Comparison of ENCODE assay signal across 8 mouse cellular contexts in genomic region chr2:162948221-162948620, GRCm38 (mm10). TPM values are rescaled to one million over a fixed set of nuclear protein-coding genes. Genes with fewer than 3 reads are reported as not detected.
DNase-seq lines count a peak whose midpoint lies in the region; ATAC-seq lines count a peak whose summit lies in the region.
"Had no signal": no experiment of that assay in that cellular context is flagged by ENCODE, and none has a peak within 500 bp of the region (broad histone marks: within the 10 kb centered on the region; RNA-seq: fewer than 3 reads in every experiment).

No protein-coding gene starts in this region.

- 65% methylated on average over 14 of the region's 14 CpGs for WGBS in lung, embryonic 16.5 days
- WGBS in forebrain, embryonic 14.5 days: 63% methylated on average over 14 of the region's 14 CpGs
- WGBS in limb, embryonic 15.5 days: 60% methylated on average over 14 of the region's 14 CpGs
- WGBS in stomach, embryonic 16.5 days: 60% methylated on average over 14 of the region's 14 CpGs

- intact Hi-C loops in left cerebral cortex, postnatal 14 days (cut with DNase I): loop anchor here (10.0 kb wide), 1 partner anchor 467 kb away; no protein-coding TSS in a partner anchor

- H3K4me3 ChIP-seq in lung, embryonic 16.5 days (ENCODE audit: low read length): peak overlapping the region; percentile 15; the same call in 1 of the 2 replicates
- H3K4me3 ChIP-seq in forebrain, embryonic 14.5 days (ENCODE audit: low read depth, low read length): no peak overlapping the region
- peak overlapping the region; percentile 16 for H3K4me3 ChIP-seq in limb, embryonic 15.5 days
- peak overlapping the region; percentile 28 for H3K4me3 ChIP-seq in stomach, embryonic 16.5 days (replicated peaks; ENCODE audit: low read length)

- peaks cover 3% of the 10 kb centered on the region; the same call in 1 of the 2 replicates for H3K4me1 ChIP-seq in lung, embryonic 16.5 days (replicated peaks; ENCODE audit: control insufficient read depth, insufficient read depth, low read length)
- H3K4me1 ChIP-seq in forebrain, embryonic 14.5 days (ENCODE audit: control insufficient read depth, insufficient read depth, low read length): peaks cover 2% of the 10 kb centered on the region; the same call in 1 of the 2 replicates
- peaks cover 8% of the 10 kb centered on the region for H3K4me1 ChIP-seq in limb, embryonic 15.5 days
- H3K4me1 ChIP-seq in stomach, embryonic 16.5 days (ENCODE audit: control insufficient read depth, insufficient read depth, low read length): peaks cover 5% of the 10 kb centered on the region; the same call in 1 of the 2 replicates

- H3K9me3 ChIP-seq in lung, embryonic 16.5 days (ENCODE audit: control insufficient read depth, low read length): no peaks in the 10 kb centered on the region
- no peaks in the 10 kb centered on the region for H3K9me3 ChIP-seq in forebrain, embryonic 14.5 days (replicated peaks; ENCODE audit: control insufficient read depth, low read length)
- no peaks in the 10 kb centered on the region for H3K9me3 ChIP-seq in limb, embryonic 15.5 days
- no peaks in the 10 kb centered on the region for H3K9me3 ChIP-seq in stomach, embryonic 16.5 days (replicated peaks; ENCODE audit: control insufficient read depth, low read length)

- H3K27me3 ChIP-seq in lung, embryonic 16.5 days (ENCODE audit: control insufficient read depth, insufficient read depth, low read depth, low read length): peaks cover 8% of the 10 kb centered on the region
- no peaks in the 10 kb centered on the region; the same call in 1 of the 2 replicates for H3K27me3 ChIP-seq in forebrain, embryonic 14.5 days (replicated peaks; ENCODE audit: control insufficient read depth, insufficient read depth, low read length)
- H3K27me3 ChIP-seq in limb, embryonic 15.5 days: 0 out of 2 replicates have a peak, but pooled peaks cover 5% of the 10 kb centered on the region
- H3K27me3 ChIP-seq in stomach, embryonic 16.5 days (ENCODE audit: control insufficient read depth, insufficient read depth, low read length): peaks cover 9% of the 10 kb centered on the region; the same call in 1 of the 2 replicates

- H3K9ac ChIP-seq in lung, embryonic 16.5 days (ENCODE audit: low read length): no peak overlapping the region
- no peak overlapping the region for H3K9ac ChIP-seq in forebrain, embryonic 14.5 days (ENCODE audit: low read length)
- no peak overlapping the region for H3K9ac ChIP-seq in limb, embryonic 15.5 days
- peak overlapping the region; percentile 41; the same call in 1 of the 2 replicates for H3K9ac ChIP-seq in stomach, embryonic 16.5 days (ENCODE audit: low read length)

- DNase-seq in lung, postnatal 10 days: no peak
- DNase-seq in forebrain, embryonic 14.5 days (ENCODE audit: low spot score): no peak
- DNase-seq in left cerebral cortex, postnatal 14 days (ENCODE audit: low spot score in 2 of 2): no peak
- DNase-seq: adrenal gland, postnatal 10 days had no signal

- H3K36me3 ChIP-seq in lung, embryonic 16.5 days (ENCODE audit: control insufficient read depth, insufficient read depth, low read length): no peaks in the 10 kb centered on the region
- no peaks in the 10 kb centered on the region for H3K36me3 ChIP-seq in forebrain, embryonic 14.5 days (ENCODE audit: control insufficient read depth, insufficient read depth, low read length)
- H3K36me3 ChIP-seq in limb, embryonic 15.5 days: no peaks in the 10 kb centered on the region
- no peaks in the 10 kb centered on the region for H3K36me3 ChIP-seq in stomach, embryonic 16.5 days (ENCODE audit: control insufficient read depth, insufficient read depth, low read length)

- H3K4me2 ChIP-seq in lung, embryonic 16.5 days (ENCODE audit: low read depth, low read length): peak overlapping the region; percentile 40
- peak overlapping the region; percentile 32 for H3K4me2 ChIP-seq in forebrain, embryonic 14.5 days (ENCODE audit: low read length)
- H3K4me2 ChIP-seq in limb, embryonic 15.5 days: peak overlapping the region; percentile 41
- H3K4me2 ChIP-seq in stomach, embryonic 16.5 days (ENCODE audit: low read depth, low read length): peak overlapping the region; percentile 48

- no peak overlapping the region for H3K27ac ChIP-seq in lung, embryonic 16.5 days (ENCODE audit: low read length)
- no peak overlapping the region for H3K27ac ChIP-seq in forebrain, embryonic 14.5 days (ENCODE audit: low read depth, low read length)
- no peak overlapping the region for H3K27ac ChIP-seq in limb, embryonic 15.5 days
- H3K27ac ChIP-seq in stomach, embryonic 16.5 days (ENCODE audit: low read length): no peak overlapping the region

- peak; percentile 40; the same call in 1 of the 2 replicates for ATAC-seq in lung, embryonic 16.5 days (ENCODE audit: low read depth)
- ATAC-seq in forebrain, embryonic 14.5 days: no peak
- no peak for ATAC-seq in limb, embryonic 15.5 days (ENCODE audit: insufficient number of reproducible peaks, low FRiP score, low TSS enrichment, low read depth)
- peak; percentile 38; the same call in 1 of the 2 replicates for ATAC-seq in stomach, embryonic 16.5 days (ENCODE audit: insufficient read depth, low FRiP score)
- no peak for ATAC-seq in megakaryocyte progenitor cell, adult 5-6 weeks (replicated peaks; ENCODE audit: poor library complexity)

RNA-seq across cellular contexts. Expression of gene L3mbtl1, which starts 4.9 kb away (rescaled TPM):
- 0.09 and 0.24 TPM in 2 replicates for polyA plus RNA-seq in lung, embryonic 16.5 days (2015; fragmentation: Nextera tagmentation; extraction: Ambion mirVana)
- polyA plus RNA-seq in forebrain, embryonic 14.5 days (2014; fragmentation: Nextera tagmentation; extraction: Ambion mirVana): 0.11 and 0.70 TPM in 2 replicates
- 0.12 and 0.22 TPM in 2 replicates for polyA plus RNA-seq in limb, embryonic 15.5 days (2015; fragmentation: Nextera tagmentation; extraction: Ambion mirVana)
- 0.19 and 0.34 TPM in 2 replicates for polyA plus RNA-seq in stomach, embryonic 16.5 days (2015; fragmentation: Nextera tagmentation; extraction: Ambion mirVana)
- total RNA-seq in megakaryocyte progenitor cell, adult 5-6 weeks (2015): not detected in 2 replicates
- total RNA-seq in megakaryocyte progenitor cell, adult 5-6 weeks (2017): not detected in 2 replicates
- 10 to 100 TPM; 24.1 to 24.9 TPM for total RNA-seq in left cerebral cortex, postnatal 14 days (2021)

RNA-seq across cellular contexts. Expression of gene Srsf6, which starts 16.9 kb away (rescaled TPM):
- polyA plus RNA-seq in lung, embryonic 16.5 days (2015; fragmentation: Nextera tagmentation; extraction: Ambion mirVana): 166 and 183 TPM in 2 replicates
- 149 and 173 TPM in 2 replicates for polyA plus RNA-seq in forebrain, embryonic 14.5 days (2014; fragmentation: Nextera tagmentation; extraction: Ambion mirVana)
- 179 and 186 TPM in 2 replicates for polyA plus RNA-seq in limb, embryonic 15.5 days (2015; fragmentation: Nextera tagmentation; extraction: Ambion mirVana)
- 138 and 150 TPM in 2 replicates for polyA plus RNA-seq in stomach, embryonic 16.5 days (2015; fragmentation: Nextera tagmentation; extraction: Ambion mirVana)
- 239 and 254 TPM in 2 replicates for total RNA-seq in megakaryocyte progenitor cell, adult 5-6 weeks (2015)
- total RNA-seq in megakaryocyte progenitor cell, adult 5-6 weeks (2017): 221 and 260 TPM in 2 replicates
- 100 to 1,000 TPM; 112 to 115 TPM for total RNA-seq in left cerebral cortex, postnatal 14 days (2021)

RNA-seq across cellular contexts. Expression of gene Sgk2, which starts 38.9 kb away (rescaled TPM):
- polyA plus RNA-seq in lung, embryonic 16.5 days (2015; fragmentation: Nextera tagmentation; extraction: Ambion mirVana): not detected in 2 replicates
- not detected in 2 replicates for polyA plus RNA-seq in forebrain, embryonic 14.5 days (2014; fragmentation: Nextera tagmentation; extraction: Ambion mirVana)
- polyA plus RNA-seq in limb, embryonic 15.5 days (2015; fragmentation: Nextera tagmentation; extraction: Ambion mirVana): 0.05 TPM in 1 of 2 replicates, not detected in the other
- polyA plus RNA-seq in stomach, embryonic 16.5 days (2015; fragmentation: Nextera tagmentation; extraction: Ambion mirVana): 1.0 and 1.4 TPM in 2 replicates
- total RNA-seq in megakaryocyte progenitor cell, adult 5-6 weeks (2015): not detected in 2 replicates
- not detected in 2 replicates for total RNA-seq in megakaryocyte progenitor cell, adult 5-6 weeks (2017)
- 1 to 10 TPM in 1 of 2 experiments, under 1 TPM in 1; 0.55 to 1.1 TPM for total RNA-seq in left cerebral cortex, postnatal 14 days (2021)

Comparison
In these comparisons a context has a peak if more than half of its experiments do, and no peak if none do; other contexts are left out.
1. ATAC-seq: peak in lung, embryonic 16.5 days (single experiment) and stomach, embryonic 16.5 days (single experiment); none in forebrain, embryonic 14.5 days (single experiment), limb, embryonic 15.5 days (single experiment) and megakaryocyte progenitor cell, adult 5-6 weeks (single experiment).
2. Peak in every context shown above with its lines, with median percentiles within 50 percentile points of each other: H3K4me2 ChIP-seq.